Mouse (Mus musculus) left cerebral cortex, adult 18-20 months (tissue): ENCODE data around the gene Gm7579. TPM values are rescaled to one million over a fixed set of nuclear protein-coding genes. Genes with fewer than 3 reads are reported as not detected.

Experiments
- total RNA-seq, 2 experiments: library from RNA; stranded (reverse); gene quantifications; 2 replicates each; pipeline ENCODE4 v1.2.3; 2021

Gm7579 gene
- total RNA-seq, 2 experiments from 2014 or later = not detected

Other genes starting within 250 kb of the Gm7579 start
- gene Mob2, start 150.8 kb upstream of the Gm7579 start, total RNA-seq = 10 to 100 TPM; 37.7 to 39.1 TPM
- 100 to 1,000 TPM; 150 to 154 TPM for gene Dusp8, start 116.0 kb upstream of the Gm7579 start, total RNA-seq
- not detected for gene Gm45618, start 91.1 kb upstream of the Gm7579 start, total RNA-seq
- not detected for gene Gm39115, start 75.8 kb upstream of the Gm7579 start, total RNA-seq
- not detected for gene Gm45337, start 67.3 kb upstream of the Gm7579 start, total RNA-seq
- not detected for gene Gm29735, start 54.7 kb upstream of the Gm7579 start, total RNA-seq
- gene Gm4553, start 46.1 kb upstream of the Gm7579 start, total RNA-seq = not detected
- gene Krtap5-2, start 35.9 kb upstream of the Gm7579 start, total RNA-seq = not detected
- not detected for gene Gm10153, start 21.5 kb upstream of the Gm7579 start, total RNA-seq
- gene Krtap5-3, start 10.5 kb upstream of the Gm7579 start, total RNA-seq = not detected
- not detected for gene Krtap5-5, start 18.1 kb downstream of the Gm7579 start, total RNA-seq
- not detected for gene Gm40460, start 29.2 kb downstream of the Gm7579 start, total RNA-seq
- not detected for gene Gm2431, start 46.5 kb downstream of the Gm7579 start, total RNA-seq
- gene Gm4559, start 62.5 kb downstream of the Gm7579 start, total RNA-seq = not detected
- not detected for gene Krtap5-1, start 85.3 kb downstream of the Gm7579 start, total RNA-seq
- not detected for gene Krtap5-4, start 91.7 kb downstream of the Gm7579 start, total RNA-seq
- 10 to 100 TPM; 35.2 to 38.2 TPM for gene Ifitm10, start 161.9 kb downstream of the Gm7579 start, total RNA-seq
- 1 to 10 TPM in 1 of 2 experiments, not detected in 1; 6.0 TPM for gene Gm49369, start 170.8 kb downstream of the Gm7579 start, total RNA-seq
- 100 to 1,000 TPM; 307 to 342 TPM for gene Ctsd, start 176.2 kb downstream of the Gm7579 start, total RNA-seq
- gene Syt8, start 223.0 kb downstream of the Gm7579 start, total RNA-seq = not detected
- gene Tnni2, start 229.9 kb downstream of the Gm7579 start, total RNA-seq = under 1 TPM in 1 of 2 experiments, not detected in 1; 0.44 TPM
- 1 to 10 TPM; 4.2 to 5.7 TPM for gene Lsp1, start 248.9 kb downstream of the Gm7579 start, total RNA-seq